Mouse (Mus musculus) myocyte (in vitro differentiated cells): ENCODE measurements around the gene Hemgn.

Source experiments
- E2F4 ChIP-seq: IDR thresholded peaks from one replicate; pipeline ENCODE4 v1.6.1; 2011; ENCODE audit warnings: mild to moderate bottlenecking, control low read depth, moderate library complexity; ENCODE audit not compliant: insufficient read depth
- MAX ChIP-seq: IDR thresholded peaks from one replicate; pipeline ENCODE4 v1.6.1; 2011; ENCODE audit warnings: low read depth, mild to moderate bottlenecking, control low read depth
- MYOD1 ChIP-seq, 3 experiments: IDR thresholded peaks; one replicate each; pipeline ENCODE4 v1.6.1; 2011; ENCODE audit warnings: control low read depth in 2 of 3, low read depth in 2 of 3, mild to moderate bottlenecking in 2 of 3, moderate library complexity in 1 of 3; ENCODE audit not compliant: insufficient read length in 2 of 3, control insufficient read depth in 1 of 3
- MYOG ChIP-seq, 3 experiments: IDR thresholded peaks; one replicate each; pipeline ENCODE4 v1.6.1; 2011; ENCODE audit warnings: control low read depth in 2 of 3, low read depth in 2 of 3, mild to moderate bottlenecking in 2 of 3; ENCODE audit not compliant: insufficient read length in 2 of 3, control insufficient read depth in 1 of 3, insufficient read depth in 1 of 3
- POLR2A ChIP-seq: IDR thresholded peaks from one replicate; pipeline ENCODE4 v1.6.1; 2011; ENCODE audit warnings: low read depth, mild to moderate bottlenecking, control low read depth, moderate library complexity; ENCODE audit not compliant: insufficient read length
- REST ChIP-seq: IDR thresholded peaks from one replicate; pipeline ENCODE4 v1.6.1; 2011; ENCODE audit warnings: mild to moderate bottlenecking, control low read depth, moderate library complexity; ENCODE audit not compliant: insufficient read depth, insufficient read length
- TCF12 ChIP-seq: IDR thresholded peaks from one replicate; pipeline ENCODE4 v1.6.1; 2011; ENCODE audit warnings: mild to moderate bottlenecking, control low read depth; ENCODE audit not compliant: poor library complexity, insufficient read depth, severe bottlenecking
- TCF3 ChIP-seq: IDR thresholded peaks from one replicate; pipeline ENCODE4 v1.6.1; 2011; ENCODE audit warnings: low read depth, control low read depth; ENCODE audit not compliant: insufficient read length
- USF1 ChIP-seq: IDR thresholded peaks from one replicate; pipeline ENCODE4 v1.6.1; 2011; ENCODE audit warnings: low read depth, mild to moderate bottlenecking, control low read depth, moderate library complexity

DNA sequence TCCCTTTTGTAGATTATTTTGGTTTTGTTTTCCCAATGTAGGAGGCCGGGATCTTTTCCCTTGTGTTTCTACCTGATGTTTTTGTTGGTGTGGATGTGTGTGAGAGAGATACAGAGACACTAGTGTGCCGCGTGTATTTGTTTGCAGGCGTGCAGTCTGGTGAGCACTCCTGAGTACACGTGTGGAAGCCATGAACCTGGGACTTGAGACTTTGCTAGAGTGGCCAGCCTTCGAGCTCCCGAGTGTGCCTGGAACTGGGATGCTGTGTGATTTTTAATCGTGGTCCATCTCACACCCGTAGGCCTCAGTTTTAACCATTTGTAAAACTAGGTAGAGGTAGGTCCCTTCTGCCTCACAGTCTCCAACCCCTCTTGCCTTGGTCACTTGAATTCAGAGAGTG is 64.4 kb downstream of the Hemgn start:
- TF ChIP-seq TCF12 = no peak
- TF ChIP-seq POLR2A = no peak
- no peak for TF ChIP-seq E2F4
- no peak for TF ChIP-seq MYOG (IDR thresholded peaks at IDR 0.05; ENCODE audit: control insufficient read depth in 1 of 3, insufficient read depth in 1 of 3, insufficient read length in 2 of 3, low read depth in 2 of 3)
- no peak for TF ChIP-seq USF1
- no peak for TF ChIP-seq MYOD1 (IDR thresholded peaks at IDR 0.05; ENCODE audit: control insufficient read depth in 1 of 3, insufficient read length in 2 of 3, low read depth in 2 of 3)
- TF ChIP-seq MAX = no peak
- TF ChIP-seq TCF3 = no peak
- TF ChIP-seq REST = no peak
